In genomic region chr7:132930055-132930454, GRCm38 (mm10) we compare ENCODE assay signal across 8 mouse cellular contexts. TPM values are rescaled to one million over a fixed set of nuclear protein-coding genes. Genes with fewer than 3 reads are reported as not detected.
A peak's percentile ranks its signal among the peaks of the same experiment; 100 is the strongest.
DNase-seq lines count a peak whose midpoint lies in the region; ATAC-seq and TF ChIP-seq lines count a peak whose summit lies in the region.

No protein-coding gene starts in this region.

- DNase-seq in heart, postnatal 25 days (ENCODE audit: low spot score) = no peak
- DNase-seq in MEL (ENCODE audit: low read depth, low spot score) = peak; percentile 65
- DNase-seq in heart, postnatal 0 days (ENCODE audit: low spot score) = no peak
- no peak for DNase-seq in ovary, postnatal 36 days (ENCODE audit: low spot score)
- DNase-seq in right cerebral cortex, postnatal 36 days (ENCODE audit: low spot score in 2 of 2) = no peak
- no peak for DNase-seq in cerebellum, postnatal 4 days (ENCODE audit: low spot score in 2 of 2)

- no peaks in the 10 kb centered on the region for H3K27me3 ChIP-seq in heart, embryonic 16.5 days (ENCODE audit: control insufficient read depth, insufficient read depth, low read length)
- H3K27me3 ChIP-seq in MEL (ENCODE audit: control insufficient read depth in 1 of 2, insufficient read depth in 2 of 2, low read length in 2 of 2) = no peaks in the 10 kb centered on the region
- no peaks in the 10 kb centered on the region for H3K27me3 ChIP-seq in heart, postnatal 0 days (ENCODE audit: control insufficient read depth, insufficient read depth, low read length)
- H3K27me3 ChIP-seq in liver, embryonic 15.5 days = peaks cover 5% of the 10 kb centered on the region; the same call in 1 of the 2 replicates

- no peak for TF ChIP-seq POLR2A in MEL (IDR thresholded peaks at IDR 0.05; ENCODE audit: control insufficient read depth in 1 of 2, insufficient read depth in 1 of 2, low read depth in 1 of 2, low read length in 2 of 2, poor library complexity in 1 of 2)

- no peak overlapping the region for H3K27ac ChIP-seq in heart, embryonic 16.5 days (ENCODE audit: low read length)
- no peak overlapping the region; the same call in 1 of the 2 replicates for H3K27ac ChIP-seq in MEL (ENCODE audit: control insufficient read depth, low read depth, low read length)
- peak overlapping the region; percentile 98; the same call in 1 of the 2 replicates for H3K27ac ChIP-seq in heart, postnatal 0 days (ENCODE audit: low read depth)
- peak overlapping the region; percentile 99; the same call in 1 of the 2 replicates for H3K27ac ChIP-seq in liver, embryonic 15.5 days (replicated peaks)

- no peak for TF ChIP-seq EP300 in MEL (IDR thresholded peaks at IDR 0.05; ENCODE audit: low read depth in 1 of 2, low read length in 2 of 2)
- no peak for TF ChIP-seq EP300 in heart, postnatal 0 days (IDR thresholded peaks at IDR 0.05; ENCODE audit: low read depth)

- no peaks in the 10 kb centered on the region for H3K9me3 ChIP-seq in heart, embryonic 16.5 days (replicated peaks; ENCODE audit: control insufficient read depth, low read length)
- no peaks in the 10 kb centered on the region for H3K9me3 ChIP-seq in MEL (replicated peaks; ENCODE audit: insufficient read depth, low read length)
- H3K9me3 ChIP-seq in heart, postnatal 0 days (replicated peaks; ENCODE audit: control insufficient read depth, low read length) = no peaks in the 10 kb centered on the region
- H3K9me3 ChIP-seq in liver, embryonic 15.5 days (replicated peaks) = no peaks in the 10 kb centered on the region

- peaks cover 34% of the 10 kb centered on the region for H3K79me2 ChIP-seq in MEL (ENCODE audit: control insufficient read depth, insufficient read depth, low read length, poor library complexity)

- ATAC-seq in heart, embryonic 16.5 days (replicated peaks; ENCODE audit: extremely low read depth, insufficient read depth, low FRiP score) = no peak
- no peak for ATAC-seq in heart, postnatal 0 days (ENCODE audit: insufficient read depth, low read depth)
- ATAC-seq in liver, embryonic 15.5 days (ENCODE audit: insufficient read depth) = no peak

- WGBS in heart, embryonic 16.5 days = 84% methylated on average over 5 of the region's 5 CpGs
- WGBS in heart, postnatal 0 days = 89% methylated on average over 5 of the region's 5 CpGs
- WGBS in liver, embryonic 15.5 days (ENCODE audit: insufficient replicate concordance) = 77% methylated on average over 5 of the region's 5 CpGs

- no peaks in the 10 kb centered on the region for H3K36me3 ChIP-seq in heart, embryonic 16.5 days (ENCODE audit: control insufficient read depth, insufficient read depth)
- H3K36me3 ChIP-seq in MEL (ENCODE audit: control insufficient read depth in 1 of 2, insufficient read depth in 2 of 2, low read length in 2 of 2) = peaks cover 0 to 20% of the 10 kb centered on the region in 2 experiments; a peak in 2 of 4 replicates
- no peaks in the 10 kb centered on the region for H3K36me3 ChIP-seq in heart, postnatal 0 days (replicated peaks; ENCODE audit: control insufficient read depth, insufficient read depth, low read length)
- no peaks in the 10 kb centered on the region for H3K36me3 ChIP-seq in liver, embryonic 15.5 days (replicated peaks)

- H3K4me2 ChIP-seq in heart, embryonic 16.5 days (ENCODE audit: low read depth, low read length) = peak overlapping the region; percentile 79
- peak overlapping the region; percentile 57 for H3K4me2 ChIP-seq in heart, postnatal 0 days (ENCODE audit: low read depth, low read length)
- H3K4me2 ChIP-seq in liver, embryonic 15.5 days = peak overlapping the region; percentile 83

- H3K4me3 ChIP-seq in heart, embryonic 16.5 days (ENCODE audit: low read length) = peak overlapping the region; percentile 71
- peak overlapping the region; percentile 75 to 88 for H3K4me3 ChIP-seq in MEL (ENCODE audit: control insufficient read depth in 1 of 2, insufficient read depth in 1 of 2, low read depth in 2 of 2, low read length in 2 of 2)
- H3K4me3 ChIP-seq in heart, postnatal 0 days (ENCODE audit: low read depth, low read length) = peak overlapping the region; percentile 91
- H3K4me3 ChIP-seq in liver, embryonic 15.5 days (replicated peaks) = peak overlapping the region; percentile 99

- peak; percentile 43 to 66 (median 60) for TF ChIP-seq CTCF in MEL (IDR thresholded peaks at IDR 0.05 in 2 of 3, conservative IDR thresholded peaks at IDR 0.05 in 1 of 3; ENCODE audit: control insufficient read depth in 1 of 3, insufficient read depth in 1 of 3, low read depth in 2 of 3, low read length in 3 of 3, poor library complexity in 1 of 3, severe bottlenecking in 1 of 3)
- no peak for TF ChIP-seq CTCF in heart, postnatal 0 days (IDR thresholded peaks at IDR 0.05; ENCODE audit: low read depth)

- TF ChIP-seq RAD21 in MEL (IDR thresholded peaks at IDR 0.05; ENCODE audit: low read depth, low read length) = peak; percentile 56

- intact Hi-C loops in heart, postnatal 25 days (cut with DNase I) = loop anchor here (5.0 kb wide), 2 partner anchors 37 to 72 kb away; no protein-coding TSS in a partner anchor

- peak overlapping the region; percentile 87 for H3K9ac ChIP-seq in heart, embryonic 16.5 days (ENCODE audit: low read length)
- peak overlapping the region; percentile 84 for H3K9ac ChIP-seq in MEL (ENCODE audit: control insufficient read depth, low read depth, low read length, poor library complexity, severe bottlenecking)
- peak overlapping the region; percentile 93; the same call in 1 of the 2 replicates for H3K9ac ChIP-seq in heart, postnatal 0 days (replicated peaks; ENCODE audit: low read depth, low read length)
- 0 out of 2 replicates have a peak overlapping the region, but pooled peaks have one; percentile 99 for H3K9ac ChIP-seq in liver, embryonic 15.5 days

- peaks cover 10% of the 10 kb centered on the region for H3K4me1 ChIP-seq in heart, embryonic 16.5 days (ENCODE audit: control insufficient read depth, insufficient read depth, low read length)
- peaks cover 5 to 10% of the 10 kb centered on the region in 2 experiments; a peak in 3 of 4 replicates for H3K4me1 ChIP-seq in MEL (ENCODE audit: control insufficient read depth in 1 of 2, insufficient read depth in 2 of 2, low read length in 2 of 2)
- peaks cover 7% of the 10 kb centered on the region; the same call in 1 of the 2 replicates for H3K4me1 ChIP-seq in heart, postnatal 0 days (ENCODE audit: control insufficient read depth, insufficient read depth)
- H3K4me1 ChIP-seq in liver, embryonic 15.5 days (replicated peaks) = peaks cover 23% of the 10 kb centered on the region

TF ChIP-seq in MEL, 35 proteins besides CTCF, POLR2A, EP300 and RAD21:
- no peak for TF ChIP-seq BHLHE40 (IDR thresholded peaks at IDR 0.05; ENCODE audit: borderline replicate concordance, low read depth, low read length)
- 0 out of 2 replicates have a peak, but pooled peaks have one; percentile 25 for TF ChIP-seq RCOR1 (IDR thresholded peaks at IDR 0.05; ENCODE audit: low read depth, low read length)
- TF ChIP-seq MXI1 (IDR thresholded peaks at IDR 0.05; ENCODE audit: low read depth, low read length) = no peak
- TF ChIP-seq SIN3A (IDR thresholded peaks at IDR 0.05; ENCODE audit: low read length) = peak; percentile 31; the same call in 1 of the 2 replicates
- TF ChIP-seq E2F4 (IDR thresholded peaks at IDR 0.05; ENCODE audit: borderline replicate concordance, low read depth, low read length) = no peak
- TF ChIP-seq ELF1 (IDR thresholded peaks at IDR 0.05; ENCODE audit: low read depth, low read length) = no peak
- TF ChIP-seq ZC3H11A (IDR thresholded peaks at IDR 0.05; ENCODE audit: low read depth, low read length) = peak; percentile 16; the same call in 1 of the 2 replicates
- peak; percentile 52 for TF ChIP-seq SMC3 (IDR thresholded peaks at IDR 0.05; ENCODE audit: low read depth, low read length)
- 0 out of 2 replicates have a peak, but pooled peaks have one; percentile 29 for TF ChIP-seq HCFC1 (IDR thresholded peaks at IDR 0.05; ENCODE audit: low read depth, low read length)

RNA-seq across cellular contexts. Expression of gene Zranb1, which starts 0.9 kb away (rescaled TPM):
- 7.0 and 9.2 TPM in 2 replicates for polyA plus RNA-seq in heart, embryonic 16.5 days (2015; fragmentation: Nextera tagmentation; extraction: Ambion mirVana)
- total RNA-seq in heart, postnatal 25 days (2021) = 10 to 100 TPM; 28.4 to 34.8 TPM
- total RNA-seq in MEL (2012; rRNA removed) = 18.0 and 18.5 TPM in 2 replicates
- 10 to 100 TPM in 1 of 2 experiments, not detected in 1; 17.4 TPM for polyA plus RNA-seq in MEL (2012; ENCODE audit: insufficient read depth in 1 of 2, insufficient read length in 2 of 2, low read depth in 1 of 2, low replicate concordance in 2 of 2, missing spikeins in 1 of 2)
- 19.9 and 49.6 TPM in 2 replicates for total RNA-seq in heart, postnatal 0 days (2014; rRNA removed; ENCODE audit: low replicate concordance)
- polyA plus RNA-seq in heart, postnatal 0 days (2015; fragmentation: Nextera tagmentation; extraction: Ambion mirVana) = 8.9 and 9.9 TPM in 2 replicates
- polyA plus RNA-seq in liver, embryonic 15.5 days (2015; fragmentation: Nextera tagmentation; extraction: Ambion mirVana) = 6.4 and 6.8 TPM in 2 replicates

Comparison
In these comparisons a context has a peak if more than half of its experiments do, and no peak if none do; other contexts are left out.
1. H3K27ac ChIP-seq: peak in heart, postnatal 0 days (single experiment) and liver, embryonic 15.5 days (single experiment); none in heart, embryonic 16.5 days (single experiment) and MEL (single experiment).
2. Peak in every context shown above with its lines, with median percentiles within 50 percentile points of each other: H3K4me2 ChIP-seq, H3K4me3 ChIP-seq and H3K9ac ChIP-seq.